Mouse (Mus musculus) forebrain, embryonic 11.5 days (tissue): ENCODE data around the gene Iscu. TPM values are rescaled to one million over a fixed set of nuclear protein-coding genes. Genes with fewer than 3 reads are reported as not detected.
"Not testable (repeated sequence)": the region's sequence is repeated elsewhere in the genome, so short reads cannot be mapped to it uniquely, and the experiment has no call there.

Source experiments
- ATAC-seq: fragments of 200-750 bp; cut with Nextera tagmentation; replicated peaks from 2 replicates; pipeline ENCODE4 v1.8.0; 2017; ENCODE audit warnings: moderate TSS enrichment; ENCODE audit not compliant: low FRiP score
- DNase-seq: peaks from one replicate; pipeline ENCODE4 v3.0.0-alpha.2; 2017; ENCODE audit warnings: low spot score
- H3K27ac ChIP-seq: fragments of 300-500 bp; sonication (generic); 2 replicates; pipeline ENCODE4 v1.5.1; 2014; ENCODE audit warnings: low read depth, low read length
- H3K27me3 ChIP-seq: fragments of 300-500 bp; sonication (generic); 2 replicates; pipeline ENCODE4 v1.6.1; 2014; ENCODE audit warnings: mild to moderate bottlenecking, low read length, mixed read lengths; ENCODE audit not compliant: control insufficient read depth, insufficient read depth
- H3K36me3 ChIP-seq: fragments of 300-500 bp; sonication (generic); 2 replicates; pipeline ENCODE4 v1.6.1; 2014; ENCODE audit warnings: mild to moderate bottlenecking, low read length, moderate library complexity, mixed read lengths; ENCODE audit not compliant: control insufficient read depth, insufficient read depth
- H3K4me1 ChIP-seq: fragments of 300-500 bp; sonication (generic); replicated peaks from 2 replicates; pipeline ENCODE4 v1.6.1; 2014; ENCODE audit warnings: low read length, mixed read lengths; ENCODE audit not compliant: control insufficient read depth, insufficient read depth
- H3K4me2 ChIP-seq: fragments of 300-500 bp; sonication (generic); 2 replicates; pipeline ENCODE4 v1.6.1; 2014; ENCODE audit warnings: low read depth, mild to moderate bottlenecking, low read length, moderate library complexity, mixed read lengths; ENCODE audit not compliant: severe bottlenecking
- H3K4me3 ChIP-seq: fragments of 300-500 bp; sonication (generic); 2 replicates; pipeline ENCODE4 v1.5.1; 2014; ENCODE audit warnings: low read depth, low read length
- H3K9ac ChIP-seq: fragments of 300-500 bp; sonication (generic); 2 replicates; pipeline ENCODE4 v1.6.1; 2014; ENCODE audit warnings: low read length
- H3K9me3 ChIP-seq: fragments of 300-500 bp; sonication (generic); 2 replicates; pipeline ENCODE4 v1.6.1; 2016; ENCODE audit warnings: low read length, mixed read lengths; ENCODE audit not compliant: control insufficient read depth
- WGBS: fragments of 180-500 bp; shearing (Covaris S2); extraction: QIAGEN DNeasy Blood & Tissue Kit; methylation state at CpG from one replicate; pipeline ENCODE4 v1.1.7; 2014; 5-methylcytosine and 5-hydroxymethylcytosine counted together
- polyA plus RNA-seq: library from polyadenylated mRNA; unstranded; fragments of >200 nt; fragmentation: Nextera tagmentation; extraction: Ambion mirVana; gene quantifications from 2 replicates; pipeline ENCODE4 v1.2.1, GENCODE M21; 2014

Iscu gene
- polyA plus RNA-seq, 1 experiment from 2014 or later: 99.4 TPM

GRCm38 (mm10) chr5:113800280-113800679, 27.7 kb downstream of the Iscu start, which contains the start of gene Tmem119:
Tmem119 (minus strand) TSS chr5:113800516.
- Histone ChIP-seq H3K9me3 (no peaks in the 10 kb centered on the region), H3K36me3 (no peaks in the 10 kb centered on the region), H3K4me1 (peaks cover 7% of the 10 kb centered on the region; the same call in 1 of the 2 replicates), H3K4me3 (0 out of 2 replicates have a peak within 1 kb of the TSS, but pooled peaks have one; percentile 4), H3K27me3 (peaks cover 2% of the 10 kb centered on the region; the same call in 1 of the 2 replicates), H3K9ac (peak within 1 kb of the TSS; percentile 17; the same call in 1 of the 2 replicates), H3K27ac (no peak within 1 kb of the TSS), H3K4me2 (peak within 1 kb of the TSS; percentile 15; the same call in 1 of the 2 replicates)
- ATAC-seq (peak; percentile 65; the same call in 1 of the 2 replicates), DNase-seq (peak; percentile 77)
- 4% methylated on average over 11 of the region's 11 CpGs for WGBS

GRCm38 (mm10) chr5:113804395-113804966, 31.9 kb downstream of the Iscu start:
- Histone ChIP-seq H3K27ac (no peak overlapping the region), H3K9me3 (no peaks in the 10 kb centered on the region), H3K4me3 (no peak overlapping the region), H3K4me1 (peaks cover 5% of the 10 kb centered on the region; the same call in 1 of the 2 replicates), H3K36me3 (no peaks in the 10 kb centered on the region), H3K27me3 (peaks cover 2% of the 10 kb centered on the region; the same call in 1 of the 2 replicates), H3K4me2 (no peak overlapping the region), H3K9ac (no peak overlapping the region)
- no peak for ATAC-seq
- DNase-seq: no peak
- WGBS: 64% methylated on average over 7 of the region's 7 CpGs

GRCm38 (mm10) chr5:113805301-113805700, 32.8 kb downstream of the Iscu start:
- no peak overlapping the region for H3K4me2 ChIP-seq
- H3K27me3 ChIP-seq: peaks cover 2% of the 10 kb centered on the region; the same call in 1 of the 2 replicates
- DNase-seq: no peak
- no peak overlapping the region for H3K4me3 ChIP-seq
- H3K27ac ChIP-seq: no peak overlapping the region
- no peaks in the 10 kb centered on the region for H3K36me3 ChIP-seq
- 89% methylated on average over 9 of the region's 9 CpGs for WGBS
- H3K4me1 ChIP-seq: peaks cover 3% of the 10 kb centered on the region; the same call in 1 of the 2 replicates
- no peak overlapping the region for H3K9ac ChIP-seq
- H3K9me3 ChIP-seq: no peaks in the 10 kb centered on the region
- no peak for ATAC-seq

GRCm38 (mm10) chr5:113806414-113806813, 33.9 kb downstream of the Iscu start:
- Histone ChIP-seq H3K4me1 (no peaks in the 10 kb centered on the region), H3K27ac (no peak overlapping the region), H3K27me3 (no peaks in the 10 kb centered on the region), H3K4me3 (no peak overlapping the region), H3K9ac (no peak overlapping the region), H3K4me2 (no peak overlapping the region), H3K36me3 (no peaks in the 10 kb centered on the region), H3K9me3 (no peaks in the 10 kb centered on the region; the same call in 1 of the 2 replicates)
- DNase-seq (no peak), ATAC-seq (no peak)
- 46% methylated on average over 10 of the region's 10 CpGs for WGBS

GRCm38 (mm10) chr5:113807712-113808111, 35.2 kb downstream of the Iscu start:
- no peak for ATAC-seq
- Histone ChIP-seq H3K27ac (no peak overlapping the region), H3K4me3 (no peak overlapping the region), H3K9ac (no peak overlapping the region), H3K4me2 (no peak overlapping the region), H3K9me3 (no peaks in the 10 kb centered on the region; the same call in 1 of the 2 replicates), H3K36me3 (no peaks in the 10 kb centered on the region), H3K4me1 (no peaks in the 10 kb centered on the region), H3K27me3 (no peaks in the 10 kb centered on the region)
- WGBS: 65% methylated on average over 9 of the region's 9 CpGs
- DNase-seq: no peak

GRCm38 (mm10) chr5:113808177-113808576, 35.6 kb downstream of the Iscu start:
- Histone ChIP-seq H3K27ac (no peak overlapping the region), H3K9ac (no peak overlapping the region), H3K4me3 (no peak overlapping the region), H3K9me3 (no peaks in the 10 kb centered on the region; the same call in 1 of the 2 replicates), H3K4me2 (no peak overlapping the region), H3K36me3 (no peaks in the 10 kb centered on the region), H3K27me3 (no peaks in the 10 kb centered on the region), H3K4me1 (no peaks in the 10 kb centered on the region)
- ATAC-seq: no peak
- 79% methylated on average over 2 of the region's 2 CpGs for WGBS
- DNase-seq: no peak

GRCm38 (mm10) chr5:113810111-113810510, 37.6 kb downstream of the Iscu start:
- Histone ChIP-seq H3K9ac (no peak overlapping the region), H3K36me3 (no peaks in the 10 kb centered on the region), H3K4me3 (no peak overlapping the region), H3K27ac (no peak overlapping the region), H3K4me1 (no peaks in the 10 kb centered on the region), H3K4me2 (no peak overlapping the region), H3K27me3 (no peaks in the 10 kb centered on the region), H3K9me3 (no peaks in the 10 kb centered on the region; the same call in 1 of the 2 replicates)
- DNase-seq (no peak), ATAC-seq (no peak)
- 93% methylated on average over 4 of the region's 4 CpGs for WGBS

- H3K4me1 ChIP-seq, DNase-seq, H3K4me3 ChIP-seq, H3K4me2 ChIP-seq, ATAC-seq, H3K9ac ChIP-seq, H3K9me3 ChIP-seq, H3K36me3 ChIP-seq, H3K27me3 ChIP-seq, H3K27ac ChIP-seq: not testable (repeated sequence)
- WGBS: 25% methylated on average over 11 of the region's 12 CpGs
Observed at GRCm38 (mm10) chr5:113811824-113812420, 39.4 kb downstream of the Iscu start.
